Mouse (Mus musculus) lung, embryonic 16.5 days (tissue): Measurements from ENCODE around the gene Pmel. TPM values are rescaled to one million over a fixed set of nuclear protein-coding genes. Genes with fewer than 3 reads are reported as not detected.
A peak's percentile ranks its signal among the peaks of the same experiment; 100 is the strongest.

Experiments
- ATAC-seq: fragments of 200-750 bp; cut with Nextera tagmentation; 2 replicates; pipeline ENCODE4 v1.8.0; 2017; ENCODE audit warnings: low read depth, mild to moderate bottlenecking, moderate library complexity
- H3K27ac ChIP-seq: fragments of 300-500 bp; sonication (generic); 2 replicates; pipeline ENCODE4 v1.5.1; 2014; ENCODE audit warnings: mild to moderate bottlenecking, control low read depth, low read length
- H3K27me3 ChIP-seq: fragments of 300-500 bp; sonication (generic); 2 replicates; pipeline ENCODE4 v1.6.1; 2014; ENCODE audit warnings: low read depth, low read length, mixed read lengths; ENCODE audit not compliant: control insufficient read depth, insufficient read depth
- H3K36me3 ChIP-seq: fragments of 300-500 bp; sonication (generic); 2 replicates; pipeline ENCODE4 v1.6.1; 2014; ENCODE audit warnings: low read length; ENCODE audit not compliant: control insufficient read depth, insufficient read depth
- H3K4me1 ChIP-seq: fragments of 300-500 bp; sonication (generic); replicated peaks from 2 replicates; pipeline ENCODE4 v1.6.1; 2014; ENCODE audit warnings: low read length, mixed read lengths; ENCODE audit not compliant: control insufficient read depth, insufficient read depth
- H3K4me2 ChIP-seq: fragments of 300-500 bp; sonication (generic); 2 replicates; pipeline ENCODE4 v1.6.1; 2014; ENCODE audit warnings: low read depth, low read length, control low read depth
- H3K4me3 ChIP-seq: fragments of 300-500 bp; sonication (generic); 2 replicates; pipeline ENCODE4 v1.5.1; 2014; ENCODE audit warnings: mild to moderate bottlenecking, low read length, control low read depth
- H3K9ac ChIP-seq: fragments of 300-500 bp; sonication (generic); 2 replicates; pipeline ENCODE4 v1.6.1; 2014; ENCODE audit warnings: low read length, control low read depth
- H3K9me3 ChIP-seq: fragments of 300-500 bp; sonication (generic); 2 replicates; pipeline ENCODE4 v1.6.1; 2016; ENCODE audit warnings: low read length; ENCODE audit not compliant: control insufficient read depth
- WGBS: fragments of 180-500 bp; shearing (Covaris S2); extraction: QIAGEN DNeasy Blood & Tissue Kit; methylation state at CpG from one replicate; pipeline ENCODE4 v1.1.7; 2014; 5-methylcytosine and 5-hydroxymethylcytosine counted together
- polyA plus RNA-seq: library from polyadenylated mRNA; unstranded; fragments of >200 nt; fragmentation: Nextera tagmentation; extraction: Ambion mirVana; gene quantifications from 2 replicates; pipeline ENCODE4 v1.2.1, GENCODE M21; 2015

The Pmel gene
- polyA plus RNA-seq, result 2.1 and 2.2 TPM in 2 replicates

- H3K4me3 ChIP-seq, result peak within 1 kb of the TSS; percentile 77
- H3K27me3 ChIP-seq, result no peaks in the 10 kb centered on the region
- no peak for ATAC-seq
- H3K9ac ChIP-seq, result peak within 1 kb of the TSS; percentile 91
- H3K36me3 ChIP-seq, result peaks cover 27% of the 10 kb centered on the region
- H3K9me3 ChIP-seq, result no peaks in the 10 kb centered on the region
- H3K4me2 ChIP-seq, result peak within 1 kb of the TSS; percentile 68
- H3K4me1 ChIP-seq, result peaks cover 11% of the 10 kb centered on the region
- peak within 1 kb of the TSS; percentile 99 for H3K27ac ChIP-seq
- 8% methylated on average over 4 of the region's 4 CpGs for WGBS
Measured at GRCm38 (mm10) chr10:128703895-128704294, at the start of gene Pmel. Pmel (plus strand) TSS chr10:128704195.

GRCm38 (mm10) chr10:128655254-128655653, 48.7 kb upstream of the Pmel start:
- H3K36me3 ChIP-seq, result no peaks in the 10 kb centered on the region
- H3K4me3 ChIP-seq, result no peak overlapping the region
- no peaks in the 10 kb centered on the region for H3K9me3 ChIP-seq
- peak overlapping the region; percentile 43; the same call in 1 of the 2 replicates for H3K27ac ChIP-seq
- no peaks in the 10 kb centered on the region for H3K27me3 ChIP-seq
- 0 out of 2 replicates have a peak, but pooled peaks have one; percentile 28 for ATAC-seq
- H3K9ac ChIP-seq, result no peak overlapping the region
- H3K4me2 ChIP-seq, result no peak overlapping the region
- H3K4me1 ChIP-seq, result peaks cover 6% of the 10 kb centered on the region; the same call in 1 of the 2 replicates
- WGBS, result 45% methylated on average over 3 of the region's 3 CpGs

- WGBS, result 74% methylated on average over 1 of the region's 1 CpGs
- Histone ChIP-seq H3K27me3 (no peaks in the 10 kb centered on the region), H3K9ac (no peak overlapping the region), H3K36me3 (no peaks in the 10 kb centered on the region), H3K9me3 (no peaks in the 10 kb centered on the region), H3K4me2 (no peak overlapping the region), H3K4me1 (peaks cover 6% of the 10 kb centered on the region; the same call in 1 of the 2 replicates), H3K27ac (no peak overlapping the region), H3K4me3 (no peak overlapping the region)
- no peak for ATAC-seq
Measured at GRCm38 (mm10) chr10:128656731-128657130, 47.3 kb upstream of the Pmel start.

- no peak overlapping the region for H3K4me3 ChIP-seq
- H3K27me3 ChIP-seq, result no peaks in the 10 kb centered on the region
- WGBS, result 49% methylated on average over 9 of the region's 9 CpGs
- no peaks in the 10 kb centered on the region for H3K9me3 ChIP-seq
- no peaks in the 10 kb centered on the region for H3K36me3 ChIP-seq
- H3K4me2 ChIP-seq, result no peak overlapping the region
- no peak overlapping the region for H3K27ac ChIP-seq
- H3K4me1 ChIP-seq, result peaks cover 6% of the 10 kb centered on the region; the same call in 1 of the 2 replicates
- ATAC-seq, result no peak
- no peak overlapping the region for H3K9ac ChIP-seq
Measured at GRCm38 (mm10) chr10:128657844-128658243, 46.2 kb upstream of the Pmel start.

- peaks cover 6% of the 10 kb centered on the region; the same call in 1 of the 2 replicates for H3K4me1 ChIP-seq
- no peak overlapping the region for H3K4me3 ChIP-seq
- H3K27me3 ChIP-seq, result no peaks in the 10 kb centered on the region
- no peaks in the 10 kb centered on the region for H3K36me3 ChIP-seq
- no peak overlapping the region for H3K27ac ChIP-seq
- H3K9ac ChIP-seq, result no peak overlapping the region
- no peak for ATAC-seq
- WGBS, result 36% methylated on average over 9 of the region's 9 CpGs
- H3K4me2 ChIP-seq, result no peak overlapping the region
- H3K9me3 ChIP-seq, result no peaks in the 10 kb centered on the region
Measured at GRCm38 (mm10) chr10:128659490-128659889, 44.5 kb upstream of the Pmel start.

GRCm38 (mm10) chr10:128662465-128662864, 41.5 kb upstream of the Pmel start:
- ATAC-seq, result no peak
- H3K27me3 ChIP-seq, result no peaks in the 10 kb centered on the region
- no peak overlapping the region for H3K4me2 ChIP-seq
- H3K9me3 ChIP-seq, result no peaks in the 10 kb centered on the region
- H3K4me3 ChIP-seq, result no peak overlapping the region
- no peaks in the 10 kb centered on the region for H3K36me3 ChIP-seq
- no peak overlapping the region for H3K9ac ChIP-seq
- H3K4me1 ChIP-seq, result peaks cover 4% of the 10 kb centered on the region; the same call in 1 of the 2 replicates
- H3K27ac ChIP-seq, result no peak overlapping the region

GRCm38 (mm10) chr10:128663441-128664220, 40.4 kb upstream of the Pmel start:
- H3K9ac ChIP-seq, result no peak overlapping the region
- H3K4me1 ChIP-seq, result peaks cover 4% of the 10 kb centered on the region; the same call in 1 of the 2 replicates
- H3K27ac ChIP-seq, result no peak overlapping the region
- no peaks in the 10 kb centered on the region for H3K27me3 ChIP-seq
- H3K4me2 ChIP-seq, result no peak overlapping the region
- ATAC-seq, result no peak
- no peaks in the 10 kb centered on the region for H3K9me3 ChIP-seq
- 52% methylated on average over 5 of the region's 5 CpGs for WGBS
- H3K36me3 ChIP-seq, result no peaks in the 10 kb centered on the region
- no peak overlapping the region for H3K4me3 ChIP-seq

GRCm38 (mm10) chr10:128664808-128665207, 39.2 kb upstream of the Pmel start:
- Histone ChIP-seq H3K27ac (no peak overlapping the region), H3K4me2 (no peak overlapping the region), H3K4me1 (no peaks in the 10 kb centered on the region), H3K27me3 (no peaks in the 10 kb centered on the region), H3K36me3 (no peaks in the 10 kb centered on the region), H3K4me3 (no peak overlapping the region), H3K9ac (no peak overlapping the region), H3K9me3 (no peaks in the 10 kb centered on the region)
- ATAC-seq, result no peak
- 68% methylated on average over 3 of the region's 3 CpGs for WGBS

GRCm38 (mm10) chr10:128665307-128665706, 38.7 kb upstream of the Pmel start:
- no peak overlapping the region for H3K27ac ChIP-seq
- H3K9me3 ChIP-seq, result no peaks in the 10 kb centered on the region
- whole genome bisulfite sequencing, result 70% methylated on average over 3 of the region's 3 CpGs
- H3K36me3 ChIP-seq, result no peaks in the 10 kb centered on the region
- H3K27me3 ChIP-seq, result no peaks in the 10 kb centered on the region
- no peak overlapping the region for H3K9ac ChIP-seq
- no peak overlapping the region for H3K4me2 ChIP-seq
- ATAC-seq, result no peak
- H3K4me3 ChIP-seq, result no peak overlapping the region
- no peaks in the 10 kb centered on the region for H3K4me1 ChIP-seq
